Mouse (Mus musculus): ENCODE results near the gene Borcs6.

Gene Borcs6

GRCm38 (mm10) chr11:69104487-69104886 lies 45.0 kb downstream of the Borcs6 start:
- DNase-seq = no peak

GRCm38 (mm10) chr11:69105227-69105626 lies 45.7 kb downstream of the Borcs6 start:
- no peak for DNase-seq

GRCm38 (mm10) chr11:69105796-69106195 lies 46.3 kb downstream of the Borcs6 start:
- DNase-seq = no peak

- DNase-seq = no peak
Measured at GRCm38 (mm10) chr11:69106299-69106698, 46.8 kb downstream of the Borcs6 start.

- DNase-seq = no peak
Measured at GRCm38 (mm10) chr11:69106842-69107241, 47.3 kb downstream of the Borcs6 start.

GRCm38 (mm10) chr11:69107676-69108075 lies 48.2 kb downstream of the Borcs6 start:
- DNase-seq = no peak

- no peak for DNase-seq
Measured at GRCm38 (mm10) chr11:69108223-69108622, 48.7 kb downstream of the Borcs6 start.

GRCm38 (mm10) chr11:69109032-69109900 lies 49.7 kb downstream of the Borcs6 start:
- DNase-seq = no peak

- peak; percentile 91 for DNase-seq
Measured at GRCm38 (mm10) chr11:69110319-69111046, 51.0 kb downstream of the Borcs6 start.
